In the genomic region with DNA sequence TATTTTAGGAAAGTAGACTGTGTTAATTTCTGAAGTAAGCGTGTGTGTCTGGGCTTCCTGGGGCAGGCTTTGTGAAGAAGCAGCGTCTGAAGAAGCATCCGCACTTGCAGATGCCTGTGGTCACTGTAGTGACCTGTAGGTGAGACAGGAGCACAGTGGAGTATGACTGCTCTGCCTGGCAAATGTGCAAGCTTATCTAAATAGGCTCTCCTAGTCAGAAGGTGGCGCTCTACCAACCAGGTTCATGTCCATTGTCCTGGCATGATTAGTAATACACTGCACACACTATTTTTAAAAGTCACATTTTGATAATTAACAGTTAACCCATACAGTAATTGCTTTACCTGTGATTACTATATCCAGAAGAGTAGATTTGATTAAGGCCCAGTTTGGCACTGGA, we compare ENCODE assay signal across 15 mouse cellular contexts.
DNase-seq lines count a peak whose midpoint lies in the region; ATAC-seq and TF ChIP-seq lines count a peak whose summit lies in the region.
"Had no signal": no experiment of that assay in that cellular context is flagged by ENCODE, and none has a peak within 500 bp of the region (broad histone marks: within the 10 kb centered on the region; RNA-seq: fewer than 3 reads in every experiment).

No protein-coding gene starts in this region.

- no peak overlapping the region for H3K4me2 ChIP-seq in kidney, embryonic 16.5 days (replicated peaks; ENCODE audit: low read depth, low read length)
- no peak overlapping the region for H3K4me2 ChIP-seq in liver, postnatal 0 days (ENCODE audit: low read depth, low read length)
- H3K4me2 ChIP-seq: hindbrain, embryonic 14.5 days; liver, embryonic 13.5 days had no signal

- DNase-seq in adrenal gland, postnatal 10 days = peak; percentile 11
- DNase-seq in adrenal gland, adult 8-10 months = no peak
- peak; percentile 22 to 51 for DNase-seq in kidney, postnatal 36 days
- peak; percentile 54 for DNase-seq in ES-CJ7 (ENCODE audit: low read depth, low spot score)
- no peak for DNase-seq in liver, postnatal 0 days
- DNase-seq in right cerebral cortex, adult 18-20 months = no peak
- no peak for DNase-seq in ovary, postnatal 14 days (ENCODE audit: low spot score)
- DNase-seq: cerebellum, adult 18-20 months; liver, embryonic 13.5 days; midbrain, embryonic 14.5 days; spleen, adult 18-20 months; thymus, adult 18-20 months had no signal

- no peak for TF ChIP-seq EP300 in liver, postnatal 0 days (IDR thresholded peaks at IDR 0.05; ENCODE audit: low read depth)

- H3K4me1 ChIP-seq in kidney, embryonic 16.5 days (ENCODE audit: insufficient read depth, low read length) = no peaks in the 10 kb centered on the region
- H3K4me1 ChIP-seq in liver, postnatal 0 days (ENCODE audit: insufficient read depth) = no peaks in the 10 kb centered on the region
- H3K4me1 ChIP-seq: heart, embryonic 10.5 days; liver, embryonic 13.5 days had no signal

- H3K36me3 ChIP-seq in kidney, embryonic 16.5 days (ENCODE audit: insufficient read depth, low read length) = peaks cover 36% of the 10 kb centered on the region
- peaks cover 37% of the 10 kb centered on the region for H3K36me3 ChIP-seq in liver, postnatal 0 days (replicated peaks; ENCODE audit: insufficient read depth, low read length)

- H3K27ac ChIP-seq in kidney, embryonic 16.5 days (ENCODE audit: low read length) = no peak overlapping the region
- H3K27ac ChIP-seq in liver, postnatal 0 days (ENCODE audit: low read depth) = no peak overlapping the region
- H3K27ac ChIP-seq: heart, embryonic 10.5 days; hindbrain, embryonic 14.5 days; liver, embryonic 13.5 days had no signal

- H3K4me3 ChIP-seq in kidney, embryonic 16.5 days (ENCODE audit: low read length) = no peak overlapping the region
- no peak overlapping the region for H3K4me3 ChIP-seq in liver, postnatal 0 days (ENCODE audit: low read depth, low read length)
- H3K4me3 ChIP-seq: heart, embryonic 10.5 days; liver, embryonic 13.5 days had no signal

- no peaks in the 10 kb centered on the region for H3K27me3 ChIP-seq in kidney, embryonic 16.5 days (ENCODE audit: insufficient read depth, low read length)
- H3K27me3 ChIP-seq in liver, postnatal 0 days (ENCODE audit: insufficient read depth, low read length) = no peaks in the 10 kb centered on the region
- H3K27me3 ChIP-seq: liver, embryonic 13.5 days had no signal

- TF ChIP-seq CTCF in liver, postnatal 0 days (IDR thresholded peaks at IDR 0.05; ENCODE audit: low read depth) = peak; percentile 48

- ATAC-seq in kidney, embryonic 16.5 days (ENCODE audit: low FRiP score, low TSS enrichment) = no peak
- ATAC-seq in liver, postnatal 0 days = no peak

- WGBS in kidney, embryonic 16.5 days = 82% methylated on average over 4 of the region's 4 CpGs
- 83% methylated on average over 4 of the region's 4 CpGs for WGBS in liver, postnatal 0 days (ENCODE audit: insufficient replicate concordance)

- H3K9me3 ChIP-seq in kidney, embryonic 16.5 days (ENCODE audit: low read length) = no peaks in the 10 kb centered on the region
- no peaks in the 10 kb centered on the region for H3K9me3 ChIP-seq in liver, postnatal 0 days (ENCODE audit: low read length)
- H3K9me3 ChIP-seq: heart, embryonic 10.5 days; liver, embryonic 13.5 days had no signal

- no peak overlapping the region for H3K9ac ChIP-seq in kidney, embryonic 16.5 days (replicated peaks; ENCODE audit: low read length)
- H3K9ac ChIP-seq in liver, postnatal 0 days (replicated peaks) = no peak overlapping the region
- H3K9ac ChIP-seq: hindbrain, embryonic 14.5 days; liver, embryonic 13.5 days had no signal

Comparison
In these comparisons a context has a peak if more than half of its experiments do, and no peak if none do; other contexts are left out.
1. DNase-seq: peak in adrenal gland, postnatal 10 days (single experiment), kidney, postnatal 36 days (2 of 2) and ES-CJ7 (single experiment); none in adrenal gland, adult 8-10 months (single experiment), liver, postnatal 0 days (single experiment), right cerebral cortex, adult 18-20 months (single experiment) and ovary, postnatal 14 days (single experiment).